Mouse (Mus musculus) heart, adult 18-20 months (tissue): ENCODE measurements around the gene Ndufb2. TPM values are rescaled to one million over a fixed set of nuclear protein-coding genes. Genes with fewer than 3 reads are reported as not detected.
A peak's percentile ranks its signal among the peaks of the same experiment; 100 is the strongest.

Source experiments
- DNase-seq, 2 experiments: peaks; one replicate each; pipeline ENCODE4 v3.0.0; 2021 to 2022; ENCODE audit warnings: mixed read lengths in 1 of 2
- long read RNA-seq, 2 experiments: library from polyadenylated mRNA; stranded (forward); transcript quantifications; one replicate each; pipeline ENCODE4 v2.0.0; 2021
- total RNA-seq, 2 experiments: library from RNA; stranded (reverse); gene quantifications; 2 replicates each; pipeline ENCODE4 v1.2.3; 2021

Gene Ndufb2
- 100 to 1,000 TPM; 707 to 787 TPM for total RNA-seq
- long read RNA-seq, experiment 1, full-length matches to known transcripts: 1,035 of 1,092 reads
- long read RNA-seq, experiment 1, partial matches to known transcripts: 37 of 1,092 reads
- long read RNA-seq, experiment 1, other reads (novel, unspliced or antisense): 20 of 1,092 reads
- long read RNA-seq, experiment 2, full-length matches to known transcripts: 751 of 813 reads
- long read RNA-seq, experiment 2, partial matches to known transcripts: 48 of 813 reads
- long read RNA-seq, experiment 2, other reads (novel, unspliced or antisense): 14 of 813 reads

GRCm38 (mm10) chr6:39592401-39593214 lies at the start of gene Ndufb2:
Ndufb2 (plus strand) TSS chr6:39592574.
- DNase-seq: peak; percentile 96 to 97

- peak; percentile 89 to 90 for DNase-seq
These were observed 49.5 kb upstream of the Ndufb2 start for GRCm38 (mm10) chr6:39542631-39543597.

DNA sequence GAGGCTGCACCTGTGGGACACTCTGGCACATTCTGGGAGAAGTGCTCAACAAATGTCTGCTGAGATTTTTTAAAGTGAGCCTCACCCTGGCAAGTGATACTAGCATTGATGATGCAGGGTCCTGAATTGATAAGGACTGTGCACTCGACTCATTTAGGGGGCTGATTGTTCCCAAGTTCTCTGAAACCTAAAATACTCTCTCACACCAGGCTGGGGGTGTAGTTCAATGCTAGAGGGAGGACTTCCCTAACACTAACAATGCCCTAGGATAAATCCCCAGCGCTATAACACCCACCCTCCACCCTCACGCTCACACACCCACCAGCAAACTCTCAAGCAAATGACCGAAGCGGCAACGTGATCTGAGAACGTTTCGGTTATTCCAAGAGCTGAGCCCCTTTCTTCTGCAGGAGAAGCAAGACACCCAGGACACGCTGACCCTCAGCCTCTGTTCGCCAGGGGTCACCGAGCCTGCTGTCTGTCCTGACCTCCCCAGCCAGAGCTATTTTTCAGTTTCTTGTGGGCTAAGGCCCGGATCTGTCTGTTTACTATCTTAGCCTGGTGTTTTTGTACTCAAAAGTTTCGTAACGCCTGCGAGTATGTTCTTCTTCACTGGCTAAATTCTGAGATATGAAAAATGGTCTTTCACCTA lies 48.5 kb upstream of the Ndufb2 start:
- DNase-seq: peak in 1 of 2 experiments; percentile 47

GRCm38 (mm10) chr6:39545474-39545873 lies 46.9 kb upstream of the Ndufb2 start:
- DNase-seq: no peak

GRCm38 (mm10) chr6:39548030-39548429 lies 44.3 kb upstream of the Ndufb2 start:
- no peak for DNase-seq

GRCm38 (mm10) chr6:39551981-39552636 lies 40.3 kb upstream of the Ndufb2 start:
- no peak for DNase-seq

- DNase-seq: peak in 1 of 2 experiments; percentile 53
These were observed 37.3 kb upstream of the Ndufb2 start for GRCm38 (mm10) chr6:39554888-39555647.

DNA sequence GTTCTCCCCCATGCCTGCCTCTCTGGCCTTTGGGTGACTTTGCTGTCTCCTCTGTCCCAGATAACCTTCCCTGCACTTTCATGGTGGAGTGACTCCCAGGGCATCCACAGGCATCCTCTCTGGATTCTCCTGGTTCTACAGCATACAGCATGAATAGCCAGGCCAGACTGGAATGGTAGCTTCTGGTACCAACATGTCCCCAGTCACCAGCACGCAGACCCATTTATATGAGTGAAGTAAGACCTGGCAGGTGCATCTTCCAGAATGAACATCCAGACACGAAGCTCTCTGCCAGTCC lies 36.8 kb upstream of the Ndufb2 start:
- DNase-seq: no peak

GRCm38 (mm10) chr6:39556900-39557659 lies 35.3 kb upstream of the Ndufb2 start:
- DNase-seq: peak; percentile 32 to 75

DNA sequence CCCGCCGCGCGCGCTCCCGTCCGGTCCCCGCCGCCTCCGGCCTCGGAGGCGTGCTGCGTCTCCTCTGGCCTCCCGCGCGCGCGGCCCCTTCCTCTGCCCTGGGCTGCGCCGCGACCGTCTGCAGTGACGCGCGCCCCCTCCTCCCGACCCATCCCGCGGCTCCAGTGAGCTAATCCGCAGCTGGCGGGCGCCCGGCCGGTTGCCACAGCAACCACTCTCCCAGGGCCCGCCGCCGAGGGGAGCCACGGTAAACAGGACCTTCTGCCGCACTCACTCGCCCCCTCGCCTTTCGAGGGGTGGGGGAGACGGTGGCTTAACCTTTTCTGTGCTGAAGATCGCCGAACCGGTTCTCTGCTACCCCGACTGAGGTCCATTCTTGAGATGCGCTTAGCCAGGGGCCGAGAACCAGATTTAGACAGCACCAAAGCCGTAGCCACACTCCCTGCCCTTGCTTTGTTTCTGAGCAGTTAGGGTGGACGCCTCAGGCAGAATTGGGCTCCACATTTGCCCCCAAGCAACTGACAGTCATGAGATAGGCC lies 34.6 kb upstream of the Ndufb2 start, which contains the start of gene Dennd2a:
Dennd2a (minus strand) TSS at position 145 of the 539 bp plus-strand sequence.
- DNase-seq: peak; percentile 82 to 83

DNA sequence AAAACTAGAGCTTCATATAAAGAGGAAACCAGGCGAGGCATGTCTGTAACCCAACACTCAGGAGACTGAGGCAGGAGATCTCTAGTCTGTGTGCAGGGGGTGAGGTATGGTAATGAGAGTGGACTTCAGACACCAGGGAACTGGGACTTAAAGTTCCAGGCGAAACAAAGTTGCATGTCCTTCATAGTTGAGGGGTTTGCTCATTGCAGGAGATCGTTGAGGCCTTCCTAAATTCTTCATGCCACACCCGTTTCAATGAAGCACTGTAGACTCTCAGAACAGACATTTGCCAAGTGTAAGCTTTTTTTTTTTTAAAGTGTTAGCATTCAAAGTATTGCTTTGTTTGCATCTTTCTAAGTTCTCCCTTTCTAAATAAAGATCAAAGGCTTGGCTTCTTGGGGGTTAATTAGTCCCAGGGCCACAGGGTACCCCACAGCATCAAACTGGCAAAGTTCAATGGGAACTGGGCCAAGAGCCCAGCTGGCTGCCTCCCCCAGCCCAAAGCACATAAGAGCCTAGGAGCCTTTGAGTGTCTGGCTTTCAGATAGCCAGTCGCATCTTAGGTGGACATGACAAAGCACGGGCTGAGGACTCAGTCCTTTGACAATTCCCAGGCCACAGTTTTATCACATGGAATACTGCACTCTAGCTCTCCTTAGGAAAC lies 33.0 kb upstream of the Ndufb2 start:
- DNase-seq: no peak

GRCm38 (mm10) chr6:39562166-39563015 lies 30.0 kb upstream of the Ndufb2 start:
- peak; percentile 87 to 91 for DNase-seq

GRCm38 (mm10) chr6:39567528-39567927 lies 24.8 kb upstream of the Ndufb2 start:
- DNase-seq: peak; percentile 29 to 62

DNA sequence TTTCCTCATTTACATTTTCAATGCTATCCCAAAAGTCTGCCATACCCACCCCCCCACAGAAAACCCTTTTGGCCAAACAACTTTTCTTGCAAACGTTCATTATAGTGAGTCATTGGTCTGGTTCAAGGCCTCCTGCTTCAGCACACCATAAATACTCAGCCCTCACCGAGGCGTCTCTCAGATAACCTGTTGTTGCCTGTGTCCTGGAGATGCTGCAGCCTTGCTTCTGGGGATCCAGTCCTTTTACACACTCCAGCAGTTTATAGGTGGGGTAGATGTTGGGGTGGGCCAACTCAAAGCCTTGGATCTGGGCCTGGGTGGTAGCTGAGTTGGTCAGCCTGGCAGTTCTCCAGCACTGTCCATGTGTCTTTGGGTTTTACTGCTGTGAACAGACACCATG lies 21.9 kb upstream of the Ndufb2 start:
- no peak for DNase-seq

GRCm38 (mm10) chr6:39573791-39574554 lies 18.4 kb upstream of the Ndufb2 start, which contains the start of gene Adck2:
Adck2 (plus strand) TSS chr6:39573873.
- peak; percentile 85 to 90 for DNase-seq

DNA sequence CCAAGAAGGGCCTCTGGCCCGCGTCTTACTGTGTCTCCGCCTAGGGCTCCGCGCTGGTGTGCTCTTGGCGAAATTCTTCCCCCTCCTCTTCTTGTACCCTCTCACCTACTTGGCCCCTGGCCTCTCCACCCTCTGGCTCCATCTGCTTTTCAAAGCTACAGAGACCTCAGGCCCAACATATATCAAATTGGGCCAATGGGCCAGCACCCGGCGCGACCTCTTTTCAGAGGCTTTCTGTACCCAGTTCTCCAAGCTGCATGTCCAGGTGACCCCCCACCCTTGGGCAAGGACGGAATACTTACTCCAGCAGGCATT lies 17.9 kb upstream of the Ndufb2 start:
- DNase-seq: peak; percentile 39 to 54

DNA sequence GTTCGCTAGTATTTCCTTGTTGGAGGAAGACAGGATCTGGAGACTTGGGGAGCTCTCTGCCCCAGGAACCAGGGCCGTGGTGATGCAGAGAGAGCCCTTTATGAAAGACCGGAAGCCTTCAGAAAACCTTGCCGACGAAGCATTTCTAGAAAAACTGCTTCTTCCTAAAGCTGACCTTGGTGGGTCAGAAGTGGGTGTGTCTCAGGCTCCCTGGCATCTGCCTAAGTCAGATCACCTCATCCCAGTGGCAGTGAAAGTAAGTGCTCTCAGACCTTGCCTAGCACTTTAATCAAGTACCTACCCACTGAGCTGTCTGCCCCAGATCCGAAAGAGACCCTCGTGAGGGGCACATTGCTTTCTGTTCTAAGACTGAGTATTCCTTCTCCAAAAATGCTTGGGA lies 17.4 kb upstream of the Ndufb2 start:
- DNase-seq: no peak
